Mouse (Mus musculus): ENCODE measurements around the gene Atp13a3. TPM values are rescaled to one million over a fixed set of nuclear protein-coding genes. Genes with fewer than 3 reads are reported as not detected.
A peak's percentile ranks its signal among the peaks of the same experiment; 100 is the strongest.

Atp13a3 gene
- polyA plus RNA-seq, 1 experiment, result 139 TPM

- peaks cover 5% of the 10 kb centered on the region for H3K4me1 ChIP-seq (ENCODE audit: control insufficient read depth, insufficient read depth, low read length)
- H3K4me3 ChIP-seq (ENCODE audit: low read depth, low read length), result peak overlapping the region; percentile 87
- peaks cover 6% of the 10 kb centered on the region for H3K36me3 ChIP-seq (ENCODE audit: control insufficient read depth, insufficient read depth, low read length, poor library complexity, severe bottlenecking)
- no peaks in the 10 kb centered on the region for H3K9me3 ChIP-seq (replicated peaks; ENCODE audit: control insufficient read depth, insufficient read depth, low read length, poor library complexity, severe bottlenecking)
- TF ChIP-seq EP300 (IDR thresholded peaks at IDR 0.05; ENCODE audit: insufficient read depth, low read depth, low read length), result no peak
- no peak for TF ChIP-seq POLR2A (IDR thresholded peaks at IDR 0.05; ENCODE audit: insufficient read depth, low read length)
- no peak for TF ChIP-seq CTCF (IDR thresholded peaks at IDR 0.05; ENCODE audit: low read depth, low read length)
- peak overlapping the region; percentile 98 for H3K9ac ChIP-seq (ENCODE audit: low read depth, poor library complexity, severe bottlenecking)
- no peaks in the 10 kb centered on the region for H3K27me3 ChIP-seq (ENCODE audit: control insufficient read depth, insufficient read depth, low read length, poor library complexity, severe bottlenecking)
- H3K27ac ChIP-seq (ENCODE audit: insufficient read depth, low read length), result no peak overlapping the region; the same call in 1 of the 2 replicates
Observed at GRCm38 (mm10) chr16:30389831-30390649, 15.7 kb downstream of the Atp13a3 start.

GRCm38 (mm10) chr16:30389210-30389684, 16.5 kb downstream of the Atp13a3 start:
- peak overlapping the region; percentile 87 for H3K4me3 ChIP-seq (ENCODE audit: low read depth, low read length)
- H3K9ac ChIP-seq (ENCODE audit: low read depth, poor library complexity, severe bottlenecking), result peak overlapping the region; percentile 98
- H3K27ac ChIP-seq (ENCODE audit: insufficient read depth, low read length), result peak overlapping the region; percentile 55
- no peak for TF ChIP-seq EP300 (IDR thresholded peaks at IDR 0.05; ENCODE audit: insufficient read depth, low read depth, low read length)
- TF ChIP-seq CTCF (IDR thresholded peaks at IDR 0.05; ENCODE audit: low read depth, low read length), result no peak
- TF ChIP-seq POLR2A (IDR thresholded peaks at IDR 0.05; ENCODE audit: insufficient read depth, low read length), result no peak
- H3K9me3 ChIP-seq (replicated peaks; ENCODE audit: control insufficient read depth, insufficient read depth, low read length, poor library complexity, severe bottlenecking), result no peaks in the 10 kb centered on the region
- peaks cover 14% of the 10 kb centered on the region for H3K36me3 ChIP-seq (ENCODE audit: control insufficient read depth, insufficient read depth, low read length, poor library complexity, severe bottlenecking)
- H3K4me1 ChIP-seq (ENCODE audit: control insufficient read depth, insufficient read depth, low read length), result peaks cover 5% of the 10 kb centered on the region
- no peaks in the 10 kb centered on the region for H3K27me3 ChIP-seq (ENCODE audit: control insufficient read depth, insufficient read depth, low read length, poor library complexity, severe bottlenecking)

- Histone ChIP-seq H3K27ac (ENCODE audit: insufficient read depth, low read length) (peak overlapping the region; percentile 55), H3K4me3 (ENCODE audit: low read depth, low read length) (peak overlapping the region; percentile 90), H3K9me3 (replicated peaks; ENCODE audit: control insufficient read depth, insufficient read depth, low read length, poor library complexity, severe bottlenecking) (no peaks in the 10 kb centered on the region), H3K9ac (ENCODE audit: low read depth, poor library complexity, severe bottlenecking) (peak overlapping the region; percentile 98), H3K4me1 (ENCODE audit: control insufficient read depth, insufficient read depth, low read length) (peaks cover 5% of the 10 kb centered on the region), H3K27me3 (ENCODE audit: control insufficient read depth, insufficient read depth, low read length, poor library complexity, severe bottlenecking) (no peaks in the 10 kb centered on the region), H3K36me3 (ENCODE audit: control insufficient read depth, insufficient read depth, low read length, poor library complexity, severe bottlenecking) (peaks cover 15% of the 10 kb centered on the region)
- TF ChIP-seq POLR2A (IDR thresholded peaks at IDR 0.05; ENCODE audit: insufficient read depth, low read length), result peak; percentile 76
- TF ChIP-seq CTCF (IDR thresholded peaks at IDR 0.05; ENCODE audit: low read depth, low read length), result no peak
- no peak for TF ChIP-seq EP300 (IDR thresholded peaks at IDR 0.05; ENCODE audit: insufficient read depth, low read depth, low read length)
Observed at GRCm38 (mm10) chr16:30388522-30389209, 17.1 kb downstream of the Atp13a3 start.

GRCm38 (mm10) chr16:30387871-30388460, 17.8 kb downstream of the Atp13a3 start:
- no peak overlapping the region for H3K27ac ChIP-seq (ENCODE audit: insufficient read depth, low read length)
- TF ChIP-seq EP300 (IDR thresholded peaks at IDR 0.05; ENCODE audit: insufficient read depth, low read depth, low read length), result no peak
- no peak for TF ChIP-seq CTCF (IDR thresholded peaks at IDR 0.05; ENCODE audit: low read depth, low read length)
- TF ChIP-seq POLR2A (IDR thresholded peaks at IDR 0.05; ENCODE audit: insufficient read depth, low read length), result no peak
- H3K27me3 ChIP-seq (ENCODE audit: control insufficient read depth, insufficient read depth, low read length, poor library complexity, severe bottlenecking), result no peaks in the 10 kb centered on the region
- peaks cover 5% of the 10 kb centered on the region for H3K4me1 ChIP-seq (ENCODE audit: control insufficient read depth, insufficient read depth, low read length)
- no peaks in the 10 kb centered on the region for H3K9me3 ChIP-seq (replicated peaks; ENCODE audit: control insufficient read depth, insufficient read depth, low read length, poor library complexity, severe bottlenecking)
- peak overlapping the region; percentile 98 for H3K9ac ChIP-seq (ENCODE audit: low read depth, poor library complexity, severe bottlenecking)
- peaks cover 15% of the 10 kb centered on the region for H3K36me3 ChIP-seq (ENCODE audit: control insufficient read depth, insufficient read depth, low read length, poor library complexity, severe bottlenecking)
- H3K4me3 ChIP-seq (ENCODE audit: low read depth, low read length), result peak overlapping the region; percentile 90

GRCm38 (mm10) chr16:30386911-30387439, 18.8 kb downstream of the Atp13a3 start:
- Histone ChIP-seq H3K27me3 (ENCODE audit: control insufficient read depth, insufficient read depth, low read length, poor library complexity, severe bottlenecking) (no peaks in the 10 kb centered on the region), H3K4me1 (ENCODE audit: control insufficient read depth, insufficient read depth, low read length) (peaks cover 5% of the 10 kb centered on the region), H3K9ac (ENCODE audit: low read depth, poor library complexity, severe bottlenecking) (peak overlapping the region; percentile 98; the same call in 1 of the 2 replicates), H3K36me3 (ENCODE audit: control insufficient read depth, insufficient read depth, low read length, poor library complexity, severe bottlenecking) (peaks cover 20% of the 10 kb centered on the region), H3K9me3 (replicated peaks; ENCODE audit: control insufficient read depth, insufficient read depth, low read length, poor library complexity, severe bottlenecking) (no peaks in the 10 kb centered on the region), H3K27ac (ENCODE audit: insufficient read depth, low read length) (no peak overlapping the region), H3K4me3 (ENCODE audit: low read depth, low read length) (peak overlapping the region; percentile 16; the same call in 1 of the 2 replicates)
- TF ChIP-seq EP300 (IDR thresholded peaks at IDR 0.05; ENCODE audit: insufficient read depth, low read depth, low read length), result no peak
- no peak for TF ChIP-seq POLR2A (IDR thresholded peaks at IDR 0.05; ENCODE audit: insufficient read depth, low read length)
- no peak for TF ChIP-seq CTCF (IDR thresholded peaks at IDR 0.05; ENCODE audit: low read depth, low read length)
